Mouse (Mus musculus): Measurements from ENCODE around the gene Stx11. TPM values are rescaled to one million over a fixed set of nuclear protein-coding genes. Genes with fewer than 3 reads are reported as not detected.

Gene Stx11
- polyA plus RNA-seq, 1 experiment from 2014 or later = 11.9 TPM

DNA sequence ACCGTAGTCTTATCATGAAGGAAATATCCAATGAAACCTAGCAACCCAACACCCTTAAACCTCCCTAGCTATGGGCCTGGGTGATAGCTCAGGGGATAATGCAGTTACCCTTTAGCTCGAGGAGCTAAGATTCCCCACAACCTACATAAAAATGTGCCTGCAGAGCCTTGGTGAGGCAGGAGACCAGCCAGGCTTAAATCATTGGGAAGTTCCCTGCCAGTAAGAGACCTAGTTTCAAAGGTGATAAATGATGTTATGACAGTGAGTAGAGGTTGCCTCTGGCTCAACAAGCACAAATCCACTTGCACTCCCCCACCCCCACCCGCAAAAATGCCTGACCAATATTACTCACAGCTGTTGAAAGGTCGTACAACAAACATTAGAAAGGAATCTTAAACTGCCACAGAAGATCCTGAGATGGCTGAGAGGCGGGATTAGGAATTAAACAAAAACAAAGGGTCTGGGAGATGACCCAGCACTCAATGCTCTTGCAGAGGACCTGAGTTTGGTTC, 1.6 kb upstream of the Stx11 start:
- WGBS (ENCODE audit: insufficient replicate concordance) = 74% methylated on average over 5 of the region's 5 CpGs

GRCm38 (mm10) chr10:12963362-12964147, 543 bp downstream of the Stx11 start:
- Histone ChIP-seq H3K27me3 (ENCODE audit: insufficient read depth, low read length) (no peaks in the 10 kb centered on the region), H3K9me3 (ENCODE audit: low read length) (no peaks in the 10 kb centered on the region), H3K4me2 (ENCODE audit: low read depth, low read length) (peak overlapping the region; percentile 93), H3K4me3 (ENCODE audit: low read depth, low read length) (peak overlapping the region; percentile 88), H3K36me3 (replicated peaks; ENCODE audit: insufficient read depth, low read length) (no peaks in the 10 kb centered on the region), H3K4me1 (ENCODE audit: insufficient read depth) (peaks cover 10% of the 10 kb centered on the region), H3K9ac (replicated peaks) (peak overlapping the region; percentile 76), H3K27ac (ENCODE audit: low read depth) (peak overlapping the region; percentile 71)
- TF ChIP-seq CTCF (IDR thresholded peaks at IDR 0.05; ENCODE audit: low read depth) = no peak
- no peak for TF ChIP-seq EP300 (IDR thresholded peaks at IDR 0.05; ENCODE audit: low read depth)
- WGBS (ENCODE audit: insufficient replicate concordance) = 5% methylated on average over 29 of the region's 29 CpGs
- peak; percentile 49 for ATAC-seq
- DNase-seq = peak; percentile 27

More for the DNA sequence above, 1.6 kb upstream of the Stx11 start:
- DNase-seq (no peak), ATAC-seq (no peak)
- no peak overlapping the region for H3K27ac ChIP-seq (ENCODE audit: low read depth)
- no peak for TF ChIP-seq CTCF (IDR thresholded peaks at IDR 0.05; ENCODE audit: low read depth)
- TF ChIP-seq EP300 (IDR thresholded peaks at IDR 0.05; ENCODE audit: low read depth) = no peak
- peaks cover 10% of the 10 kb centered on the region for H3K4me1 ChIP-seq (ENCODE audit: insufficient read depth)
- H3K4me2 ChIP-seq (ENCODE audit: low read depth, low read length) = no peak overlapping the region
- no peak overlapping the region for H3K9ac ChIP-seq (replicated peaks)
- no peaks in the 10 kb centered on the region for H3K27me3 ChIP-seq (ENCODE audit: insufficient read depth, low read length)
- H3K36me3 ChIP-seq (replicated peaks; ENCODE audit: insufficient read depth, low read length) = no peaks in the 10 kb centered on the region
- no peaks in the 10 kb centered on the region for H3K9me3 ChIP-seq (ENCODE audit: low read length)
- no peak overlapping the region for H3K4me3 ChIP-seq (ENCODE audit: low read depth, low read length)

DNA sequence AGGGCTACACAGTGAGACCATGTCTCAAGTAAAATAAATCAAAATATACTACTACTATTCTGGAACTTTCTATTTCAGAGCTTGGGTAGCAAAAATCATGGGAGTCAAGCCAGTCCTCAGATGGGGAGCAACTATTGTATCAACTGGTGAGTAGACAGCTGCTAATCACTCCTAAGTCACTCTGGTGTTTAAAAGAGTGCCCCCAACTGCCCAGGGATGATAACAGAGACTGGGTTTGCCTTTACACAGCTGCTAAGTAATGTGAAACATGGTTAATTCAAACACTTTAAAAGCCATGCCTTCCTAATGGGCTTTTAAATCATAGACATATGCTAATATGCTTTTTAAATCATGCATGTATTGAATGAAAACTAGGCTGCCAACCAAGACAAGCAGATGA, 1.9 kb downstream of the Stx11 start:
- Histone ChIP-seq H3K9ac (replicated peaks) (peak overlapping the region; percentile 8; the same call in 1 of the 2 replicates), H3K27ac (ENCODE audit: low read depth) (0 out of 2 replicates have a peak overlapping the region, but pooled peaks have one; percentile 22)
- peak; percentile 75 for ATAC-seq

GRCm38 (mm10) chr10:12961546-12961945, 2.6 kb downstream of the Stx11 start:
- TF ChIP-seq EP300 (IDR thresholded peaks at IDR 0.05; ENCODE audit: low read depth) (no peak), CTCF (IDR thresholded peaks at IDR 0.05; ENCODE audit: low read depth) (no peak)
- no peaks in the 10 kb centered on the region for H3K36me3 ChIP-seq (replicated peaks; ENCODE audit: insufficient read depth, low read length)
- DNase-seq (no peak), ATAC-seq (no peak)
- no peaks in the 10 kb centered on the region for H3K9me3 ChIP-seq (ENCODE audit: low read length)
- H3K9ac ChIP-seq (replicated peaks) = peak overlapping the region; percentile 8; the same call in 1 of the 2 replicates
- H3K27me3 ChIP-seq (ENCODE audit: insufficient read depth, low read length) = no peaks in the 10 kb centered on the region
- WGBS (ENCODE audit: insufficient replicate concordance) = 56% methylated on average over 8 of the region's 8 CpGs
- H3K4me2 ChIP-seq (ENCODE audit: low read depth, low read length) = peak overlapping the region; percentile 93
- H3K4me3 ChIP-seq (ENCODE audit: low read depth, low read length) = peak overlapping the region; percentile 88; the same call in 1 of the 2 replicates
- peak overlapping the region; percentile 41; the same call in 1 of the 2 replicates for H3K27ac ChIP-seq (ENCODE audit: low read depth)
- H3K4me1 ChIP-seq (ENCODE audit: insufficient read depth) = peaks cover 10% of the 10 kb centered on the region

More for the DNA sequence above, 1.9 kb downstream of the Stx11 start:
- Histone ChIP-seq H3K4me2 (ENCODE audit: low read depth, low read length) (peak overlapping the region; percentile 93), H3K4me3 (ENCODE audit: low read depth, low read length) (peak overlapping the region; percentile 88; the same call in 1 of the 2 replicates), H3K36me3 (replicated peaks; ENCODE audit: insufficient read depth, low read length) (no peaks in the 10 kb centered on the region), H3K4me1 (ENCODE audit: insufficient read depth) (peaks cover 10% of the 10 kb centered on the region), H3K27me3 (ENCODE audit: insufficient read depth, low read length) (no peaks in the 10 kb centered on the region), H3K9me3 (ENCODE audit: low read length) (no peaks in the 10 kb centered on the region)
- TF ChIP-seq EP300 (IDR thresholded peaks at IDR 0.05; ENCODE audit: low read depth) (peak; percentile 78; the same call in 1 of the 2 replicates), CTCF (IDR thresholded peaks at IDR 0.05; ENCODE audit: low read depth) (peak; percentile 31)
- no peak for DNase-seq

DNA sequence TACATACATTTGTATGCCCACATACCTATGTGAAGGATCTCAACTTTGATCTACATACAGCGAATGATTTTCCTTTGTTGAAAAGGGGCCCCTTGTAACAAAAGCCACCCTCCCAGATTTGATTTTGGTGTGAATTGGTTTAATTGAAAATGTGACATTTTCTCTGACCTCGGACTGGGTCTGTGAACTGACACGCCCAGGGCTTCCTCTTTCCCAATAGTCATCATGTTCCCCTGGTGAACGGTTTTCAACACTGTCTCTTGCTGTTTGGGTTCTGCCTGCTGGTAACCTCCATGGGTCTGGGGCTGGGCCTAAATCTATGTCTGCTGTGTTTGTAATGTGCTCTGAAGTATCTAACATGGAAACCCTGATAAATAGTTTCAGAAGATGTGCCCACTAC, 6.8 kb downstream of the Stx11 start:
- DNase-seq (no peak), ATAC-seq (no peak)
- WGBS (ENCODE audit: insufficient replicate concordance) = 46% methylated on average over 4 of the region's 4 CpGs
- Histone ChIP-seq H3K27me3 (ENCODE audit: insufficient read depth, low read length) (no peaks in the 10 kb centered on the region), H3K36me3 (replicated peaks; ENCODE audit: insufficient read depth, low read length) (no peaks in the 10 kb centered on the region), H3K4me1 (ENCODE audit: insufficient read depth) (peaks cover 4% of the 10 kb centered on the region; the same call in 1 of the 2 replicates), H3K9me3 (ENCODE audit: low read length) (no peaks in the 10 kb centered on the region), H3K4me2 (ENCODE audit: low read depth, low read length) (0 out of 2 replicates have a peak overlapping the region, but pooled peaks have one; percentile 19), H3K4me3 (ENCODE audit: low read depth, low read length) (no peak overlapping the region), H3K27ac (ENCODE audit: low read depth) (0 out of 2 replicates have a peak overlapping the region, but pooled peaks have one; percentile 5), H3K9ac (replicated peaks) (no peak overlapping the region)
- no peak for TF ChIP-seq CTCF (IDR thresholded peaks at IDR 0.05; ENCODE audit: low read depth)

- 8% methylated on average over 1 of the region's 1 CpGs for WGBS (ENCODE audit: insufficient replicate concordance)
These were observed 8.3 kb downstream of the Stx11 start for GRCm38 (mm10) chr10:12955831-12956230.

More at GRCm38 (mm10) chr10:12955831-12956230, 8.3 kb downstream of the Stx11 start:
- peak; percentile 41 for DNase-seq
- no peak for ATAC-seq
- TF ChIP-seq EP300 (IDR thresholded peaks at IDR 0.05; ENCODE audit: low read depth) = no peak
- TF ChIP-seq CTCF (IDR thresholded peaks at IDR 0.05; ENCODE audit: low read depth) = no peak
- Histone ChIP-seq H3K4me2 (ENCODE audit: low read depth, low read length) (no peak overlapping the region; the same call in 1 of the 2 replicates), H3K27me3 (ENCODE audit: insufficient read depth, low read length) (no peaks in the 10 kb centered on the region), H3K9me3 (ENCODE audit: low read length) (no peaks in the 10 kb centered on the region), H3K9ac (replicated peaks) (no peak overlapping the region), H3K4me3 (ENCODE audit: low read depth, low read length) (no peak overlapping the region), H3K27ac (ENCODE audit: low read depth) (no peak overlapping the region), H3K36me3 (replicated peaks; ENCODE audit: insufficient read depth, low read length) (no peaks in the 10 kb centered on the region), H3K4me1 (ENCODE audit: insufficient read depth) (no peaks in the 10 kb centered on the region)

Measured in liver, postnatal 0 days (tissue).